Mouse (Mus musculus): ENCODE measurements at regions not wholly inside any gene's neighbourhood (a gene's known extent, or its start where the extent isn't known, plus 50 kb on each side); places are given as distances from the start of the nearest gene placed in this dataset.

GRCm38 (mm10) chr9:113387356-113387755, 320.7 kb downstream of the Pdcd6ip start:
- ATAC-seq (ENCODE audit: low FRiP score, low TSS enrichment) (no peak), DNase-seq (ENCODE audit: low spot score) (no peak)
- Histone ChIP-seq H3K4me1 (replicated peaks; ENCODE audit: control insufficient read depth, insufficient read depth) (no peaks in the 10 kb centered on the region), H3K27ac (replicated peaks) (no peak overlapping the region), H3K4me3 (ENCODE audit: low read depth, low read length) (no peak overlapping the region), H3K9ac (ENCODE audit: low read length) (no peak overlapping the region), H3K4me2 (replicated peaks; ENCODE audit: low read depth) (no peak overlapping the region), H3K36me3 (ENCODE audit: control insufficient read depth, insufficient read depth, low read length) (no peaks in the 10 kb centered on the region), H3K27me3 (ENCODE audit: control insufficient read depth, insufficient read depth, low read length) (no peaks in the 10 kb centered on the region), H3K9me3 (ENCODE audit: control insufficient read depth, low read length) (no peaks in the 10 kb centered on the region)
- 68% methylated on average over 12 of the region's 12 CpGs for WGBS
- no peak for TF ChIP-seq CTCF (IDR thresholded peaks at IDR 0.05; ENCODE audit: low read depth)
- no peak for TF ChIP-seq EP300 (optimal IDR thresholded peaks at IDR 0.05)

GRCm38 (mm10) chr9:113381591-113382110, 326.4 kb downstream of the Pdcd6ip start:
- ATAC-seq (ENCODE audit: low FRiP score, low TSS enrichment) (no peak), DNase-seq (ENCODE audit: low spot score) (no peak)
- no peak overlapping the region for H3K27ac ChIP-seq (replicated peaks)
- H3K4me1 ChIP-seq (replicated peaks; ENCODE audit: control insufficient read depth, insufficient read depth) = no peaks in the 10 kb centered on the region
- WGBS = 53% methylated on average over 13 of the region's 13 CpGs
- H3K27me3 ChIP-seq (ENCODE audit: control insufficient read depth, insufficient read depth, low read length) = no peaks in the 10 kb centered on the region
- H3K9me3 ChIP-seq (ENCODE audit: control insufficient read depth, low read length) = no peaks in the 10 kb centered on the region
- no peak overlapping the region for H3K4me3 ChIP-seq (ENCODE audit: low read depth, low read length)
- TF ChIP-seq EP300 (optimal IDR thresholded peaks at IDR 0.05) = no peak
- TF ChIP-seq CTCF (IDR thresholded peaks at IDR 0.05; ENCODE audit: low read depth) = no peak
- no peak overlapping the region for H3K9ac ChIP-seq (ENCODE audit: low read length)
- no peaks in the 10 kb centered on the region for H3K36me3 ChIP-seq (ENCODE audit: control insufficient read depth, insufficient read depth, low read length)
- no peak overlapping the region for H3K4me2 ChIP-seq (replicated peaks; ENCODE audit: low read depth)

GRCm38 (mm10) chr9:113380408-113381129, 327.5 kb downstream of the Pdcd6ip start:
- ATAC-seq (ENCODE audit: low FRiP score, low TSS enrichment) = no peak
- 65% methylated on average over 17 of the region's 17 CpGs for WGBS
- no peaks in the 10 kb centered on the region for H3K27me3 ChIP-seq (ENCODE audit: control insufficient read depth, insufficient read depth, low read length)
- no peak for DNase-seq (ENCODE audit: low spot score)
- H3K4me2 ChIP-seq (replicated peaks; ENCODE audit: low read depth) = no peak overlapping the region
- H3K4me1 ChIP-seq (replicated peaks; ENCODE audit: control insufficient read depth, insufficient read depth) = no peaks in the 10 kb centered on the region
- H3K27ac ChIP-seq (replicated peaks) = no peak overlapping the region
- no peak overlapping the region for H3K9ac ChIP-seq (ENCODE audit: low read length)
- no peaks in the 10 kb centered on the region for H3K9me3 ChIP-seq (ENCODE audit: control insufficient read depth, low read length)
- no peaks in the 10 kb centered on the region for H3K36me3 ChIP-seq (ENCODE audit: control insufficient read depth, insufficient read depth, low read length)
- TF ChIP-seq CTCF (IDR thresholded peaks at IDR 0.05; ENCODE audit: low read depth) (no peak), EP300 (optimal IDR thresholded peaks at IDR 0.05) (no peak)
- H3K4me3 ChIP-seq (ENCODE audit: low read depth, low read length) = no peak overlapping the region

DNA sequence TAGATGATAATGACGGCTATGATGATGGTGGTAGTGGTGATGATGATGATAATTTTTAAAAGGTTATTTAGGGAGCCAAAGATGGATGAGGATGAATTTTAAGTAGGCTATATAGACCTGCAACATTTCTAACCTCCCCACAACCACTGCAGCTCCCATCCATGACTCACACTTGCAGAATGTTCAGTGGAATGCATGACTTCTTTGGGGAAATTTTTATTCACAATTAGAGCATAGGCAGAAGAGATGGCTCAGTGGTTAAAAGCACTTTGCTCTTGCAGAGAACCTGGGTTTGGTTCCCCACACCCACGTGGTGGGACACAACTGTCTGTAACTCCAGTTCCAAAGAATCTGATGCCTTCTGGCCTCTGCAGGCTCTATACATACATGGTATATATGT, 329.5 kb downstream of the Pdcd6ip start:
- H3K4me2 ChIP-seq (replicated peaks; ENCODE audit: low read depth) = no peak overlapping the region
- no peaks in the 10 kb centered on the region for H3K4me1 ChIP-seq (replicated peaks; ENCODE audit: control insufficient read depth, insufficient read depth)
- DNase-seq (ENCODE audit: low spot score) (no peak), ATAC-seq (ENCODE audit: low FRiP score, low TSS enrichment) (no peak)
- TF ChIP-seq EP300 (optimal IDR thresholded peaks at IDR 0.05) = no peak
- TF ChIP-seq CTCF (IDR thresholded peaks at IDR 0.05; ENCODE audit: low read depth) = no peak
- H3K9ac ChIP-seq (ENCODE audit: low read length) = no peak overlapping the region
- H3K27ac ChIP-seq (replicated peaks) = no peak overlapping the region
- no peaks in the 10 kb centered on the region for H3K36me3 ChIP-seq (ENCODE audit: control insufficient read depth, insufficient read depth, low read length)
- H3K9me3 ChIP-seq (ENCODE audit: control insufficient read depth, low read length) = no peaks in the 10 kb centered on the region
- H3K27me3 ChIP-seq (ENCODE audit: control insufficient read depth, insufficient read depth, low read length) = no peaks in the 10 kb centered on the region
- WGBS = 69% methylated on average over 2 of the region's 2 CpGs
- no peak overlapping the region for H3K4me3 ChIP-seq (ENCODE audit: low read depth, low read length)

GRCm38 (mm10) chr9:113371718-113372306, 336.2 kb downstream of the Pdcd6ip start:
- H3K9ac ChIP-seq (ENCODE audit: low read length) = no peak overlapping the region
- H3K4me2 ChIP-seq (replicated peaks; ENCODE audit: low read depth) = no peak overlapping the region
- H3K27me3 ChIP-seq (ENCODE audit: control insufficient read depth, insufficient read depth, low read length) = no peaks in the 10 kb centered on the region
- no peak for DNase-seq (ENCODE audit: low spot score)
- no peak for TF ChIP-seq CTCF (IDR thresholded peaks at IDR 0.05; ENCODE audit: low read depth)
- TF ChIP-seq EP300 (optimal IDR thresholded peaks at IDR 0.05) = no peak
- no peaks in the 10 kb centered on the region for H3K9me3 ChIP-seq (ENCODE audit: control insufficient read depth, low read length)
- no peaks in the 10 kb centered on the region for H3K36me3 ChIP-seq (ENCODE audit: control insufficient read depth, insufficient read depth, low read length)
- 78% methylated on average over 7 of the region's 7 CpGs for WGBS
- no peak overlapping the region for H3K4me3 ChIP-seq (ENCODE audit: low read depth, low read length)
- H3K27ac ChIP-seq (replicated peaks) = no peak overlapping the region
- no peak for ATAC-seq (ENCODE audit: low FRiP score, low TSS enrichment)
- H3K4me1 ChIP-seq (replicated peaks; ENCODE audit: control insufficient read depth, insufficient read depth) = no peaks in the 10 kb centered on the region

GRCm38 (mm10) chr9:113347942-113348341, 360.1 kb downstream of the Pdcd6ip start:
- H3K4me1 ChIP-seq (replicated peaks; ENCODE audit: control insufficient read depth, insufficient read depth) = no peaks in the 10 kb centered on the region
- H3K27me3 ChIP-seq (ENCODE audit: control insufficient read depth, insufficient read depth, low read length) = no peaks in the 10 kb centered on the region
- 66% methylated on average over 5 of the region's 5 CpGs for whole genome bisulfite sequencing
- H3K27ac ChIP-seq (replicated peaks) = no peak overlapping the region
- H3K4me2 ChIP-seq (replicated peaks; ENCODE audit: low read depth) = no peak overlapping the region
- ATAC-seq (ENCODE audit: low FRiP score, low TSS enrichment) = no peak
- no peak overlapping the region for H3K4me3 ChIP-seq (ENCODE audit: low read depth, low read length)
- no peak for TF ChIP-seq CTCF (IDR thresholded peaks at IDR 0.05; ENCODE audit: low read depth)
- TF ChIP-seq EP300 (optimal IDR thresholded peaks at IDR 0.05) = no peak
- no peaks in the 10 kb centered on the region for H3K36me3 ChIP-seq (ENCODE audit: control insufficient read depth, insufficient read depth, low read length)
- no peaks in the 10 kb centered on the region for H3K9me3 ChIP-seq (ENCODE audit: control insufficient read depth, low read length)
- DNase-seq (ENCODE audit: low spot score) = no peak
- H3K9ac ChIP-seq (ENCODE audit: low read length) = no peak overlapping the region

Data from stomach, postnatal 0 days (tissue).